Mouse (Mus musculus) bone marrow, adult 2 months (tissue): ENCODE data around the gene Trim8.

Experiments used
- CTCF ChIP-seq: fragments of 200-500 bp; IDR thresholded peaks from 2 replicates; pipeline ENCODE4 v1.5.1; 2011; ENCODE audit warnings: low read length, control low read depth; ENCODE audit not compliant: control insufficient read depth, insufficient read depth
- POLR2A ChIP-seq: fragments of 200-500 bp; IDR thresholded peaks from 2 replicates; pipeline ENCODE4 v1.6.1; 2011; ENCODE audit warnings: low read depth, mild to moderate bottlenecking, control low read depth, low read length, borderline replicate concordance; ENCODE audit not compliant: control insufficient read depth

GRCm38 (mm10) chr19:46525691-46526631 lies 24.5 kb downstream of the Trim8 start:
- no peak for TF ChIP-seq CTCF
- TF ChIP-seq POLR2A = no peak
